Mouse (Mus musculus): Measurements from ENCODE around the gene Tmem231. TPM values are rescaled to one million over a fixed set of nuclear protein-coding genes. Genes with fewer than 3 reads are reported as not detected.
"Not testable (repeated sequence)": the region's sequence is repeated elsewhere in the genome, so short reads cannot be mapped to it uniquely, and the experiment has no call there.

Tmem231 gene
- polyA plus RNA-seq, 1 experiment from 2014 or later: 16.8 TPM

DNA sequence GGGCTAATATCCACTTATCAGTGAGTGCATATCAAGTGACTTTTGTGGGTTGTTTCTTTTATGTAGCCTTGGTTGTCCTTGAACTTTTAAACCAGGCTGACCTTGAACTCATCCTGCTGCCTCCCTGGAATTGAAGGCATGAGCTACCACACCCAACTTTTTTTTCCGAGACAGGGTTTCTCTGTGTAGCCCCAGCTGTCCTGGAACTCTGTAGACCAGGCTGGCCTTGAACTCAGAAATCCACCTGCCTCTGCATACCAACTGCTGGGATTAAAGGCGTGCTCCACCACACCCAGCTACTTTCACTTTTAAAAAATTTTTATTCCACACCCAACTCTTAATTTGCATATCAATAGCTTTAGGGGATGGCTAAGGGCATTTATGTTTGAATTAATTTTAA lies 9.9 kb upstream of the Tmem231 start:
- H3K4me1 ChIP-seq (replicated peaks): peaks cover 19% of the 10 kb centered on the region
- no peak for ATAC-seq
- H3K27ac ChIP-seq: no peak overlapping the region
- peaks cover 53% of the 10 kb centered on the region for H3K36me3 ChIP-seq
- no peak overlapping the region for H3K9ac ChIP-seq (replicated peaks)
- no peaks in the 10 kb centered on the region for H3K27me3 ChIP-seq
- no peak overlapping the region for H3K4me3 ChIP-seq (replicated peaks)
- 92% methylated on average over 2 of the region's 2 CpGs for WGBS
- no peak overlapping the region for H3K4me2 ChIP-seq (replicated peaks)
- H3K9me3 ChIP-seq: no peaks in the 10 kb centered on the region

- WGBS: under 1% methylated on average over 23 of the region's 23 CpGs
- no peaks in the 10 kb centered on the region for H3K27me3 ChIP-seq
- H3K4me1 ChIP-seq (replicated peaks): peaks cover 19% of the 10 kb centered on the region
- peak overlapping the region; percentile 100 for H3K4me2 ChIP-seq (replicated peaks)
- H3K36me3 ChIP-seq: peaks cover 30% of the 10 kb centered on the region
- peak; percentile 35 for ATAC-seq
- H3K9me3 ChIP-seq: no peaks in the 10 kb centered on the region
- H3K9ac ChIP-seq (replicated peaks): peak overlapping the region; percentile 95
- peak overlapping the region; percentile 80; the same call in 1 of the 2 replicates for H3K27ac ChIP-seq
- peak overlapping the region; percentile 99 for H3K4me3 ChIP-seq (replicated peaks)
Measured at GRCm38 (mm10) chr8:111941101-111941454, 7.4 kb upstream of the Tmem231 start.

- ATAC-seq: peak; percentile 99
- Histone ChIP-seq H3K4me2 (replicated peaks) (peak within 1 kb of the TSS; percentile 100), H3K27me3 (no peaks in the 10 kb centered on the region), H3K36me3 (peaks cover 23% of the 10 kb centered on the region), H3K4me3 (replicated peaks) (peak within 1 kb of the TSS; percentile 99), H3K27ac (peak within 1 kb of the TSS; percentile 80), H3K9me3 (no peaks in the 10 kb centered on the region), H3K4me1 (replicated peaks) (peaks cover 19% of the 10 kb centered on the region), H3K9ac (replicated peaks) (peak within 1 kb of the TSS; percentile 95)
- WGBS: under 1% methylated on average over 65 of the region's 65 CpGs
Measured at GRCm38 (mm10) chr8:111940171-111941100, 6.8 kb upstream of the Tmem231 start, which contains the start of gene Gabarapl2. Gene Gabarapl2, plus strand, starts transcription at chr8:111940703.

DNA sequence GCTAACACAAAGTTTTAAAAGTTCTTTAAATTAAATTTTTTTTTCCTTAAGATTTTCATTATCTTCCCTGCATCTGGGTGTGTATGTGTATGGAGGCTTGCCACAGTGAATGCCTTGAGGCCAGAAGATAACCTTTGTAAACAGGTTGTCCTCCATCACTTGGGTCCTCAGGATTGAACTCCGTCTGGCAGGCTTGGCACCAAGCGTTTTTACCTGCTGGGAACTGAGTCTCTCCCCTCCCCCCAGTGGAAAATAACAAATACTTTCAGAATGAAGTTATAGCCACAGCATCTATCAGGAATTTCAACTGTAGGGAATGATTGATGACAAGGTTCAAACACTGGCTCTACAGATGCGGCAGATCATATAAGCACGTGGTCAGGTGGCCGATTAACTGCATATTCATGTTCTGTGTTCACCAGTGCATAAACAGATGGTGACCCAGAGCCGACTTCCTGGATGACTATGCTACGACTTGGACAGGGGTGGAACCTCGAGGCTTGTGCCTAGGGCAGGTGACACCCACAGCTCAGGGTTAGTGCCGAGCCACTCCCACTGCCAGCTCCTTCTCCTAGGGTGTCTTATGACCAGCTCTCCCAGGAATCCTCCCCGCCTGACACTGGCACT lies 5.9 kb upstream of the Tmem231 start:
- Histone ChIP-seq H3K9me3 (no peaks in the 10 kb centered on the region), H3K4me2 (replicated peaks) (peak overlapping the region; percentile 64), H3K4me3 (replicated peaks) (peak overlapping the region; percentile 99), H3K36me3 (peaks cover 18% of the 10 kb centered on the region), H3K27me3 (no peaks in the 10 kb centered on the region), H3K4me1 (replicated peaks) (peaks cover 19% of the 10 kb centered on the region), H3K9ac (replicated peaks) (peak overlapping the region; percentile 54), H3K27ac (no peak overlapping the region)
- 13% methylated on average over 10 of the region's 10 CpGs for WGBS
- ATAC-seq: peak; percentile 66

DNA sequence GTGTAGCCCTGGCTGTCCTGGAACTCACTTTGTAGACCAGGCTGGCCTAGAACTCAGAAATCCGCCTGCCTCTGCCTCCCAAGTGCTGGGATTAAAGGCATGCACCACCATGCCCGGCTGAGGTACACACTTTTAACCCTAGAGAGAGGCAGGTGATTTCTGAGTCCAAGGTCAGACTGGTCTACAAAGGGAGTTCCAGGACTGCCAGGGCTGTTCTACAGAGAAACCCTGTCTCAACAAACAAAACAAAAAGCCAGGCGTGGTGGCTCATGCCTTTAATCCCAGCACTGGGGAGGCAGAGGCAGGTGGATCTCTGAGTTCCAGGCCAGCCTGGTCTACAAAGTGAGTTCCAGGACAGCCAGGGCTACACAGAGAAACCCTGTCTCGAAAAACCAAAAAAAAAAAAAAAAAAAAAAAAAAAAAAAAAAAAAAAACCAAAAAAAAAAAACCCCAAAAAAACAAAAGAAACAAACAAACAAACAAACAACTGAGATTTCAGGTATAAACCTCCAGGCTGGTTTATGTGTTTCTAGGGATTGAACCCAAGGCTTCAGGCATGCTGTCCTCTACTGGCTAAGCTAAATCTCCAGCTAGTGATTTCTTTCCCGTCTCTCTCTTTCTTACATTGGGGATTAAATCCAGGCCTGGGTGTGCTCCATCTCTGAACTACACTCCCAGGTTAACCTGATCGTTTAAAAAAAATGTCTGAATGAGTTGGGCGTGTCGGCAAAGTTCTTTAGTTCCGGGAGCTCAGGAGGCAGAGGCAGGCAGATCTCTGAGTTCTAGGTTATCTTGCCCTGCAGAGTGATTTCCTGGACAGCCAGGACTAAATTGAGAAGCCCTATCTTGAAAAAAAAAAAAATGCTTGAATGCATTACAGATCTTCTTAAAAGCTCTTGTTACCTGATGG lies 4.7 kb upstream of the Tmem231 start:
- H3K4me1 ChIP-seq (replicated peaks): peaks cover 22% of the 10 kb centered on the region
- not testable (repeated sequence) for H3K9me3 ChIP-seq; H3K27me3 ChIP-seq; H3K27ac ChIP-seq; ATAC-seq; H3K4me3 ChIP-seq (replicated peaks); H3K36me3 ChIP-seq; H3K4me2 ChIP-seq (replicated peaks); H3K9ac ChIP-seq (replicated peaks)
- 84% methylated on average over 9 of the region's 9 CpGs for WGBS

GRCm38 (mm10) chr8:111937184-111937583 lies 3.5 kb upstream of the Tmem231 start:
- Histone ChIP-seq H3K27ac (no peak overlapping the region), H3K36me3 (no peaks in the 10 kb centered on the region; the same call in 1 of the 2 replicates), H3K9me3 (no peaks in the 10 kb centered on the region), H3K9ac (replicated peaks) (no peak overlapping the region), H3K4me3 (replicated peaks) (no peak overlapping the region), H3K4me1 (replicated peaks) (peaks cover 32% of the 10 kb centered on the region), H3K4me2 (replicated peaks) (no peak overlapping the region), H3K27me3 (no peaks in the 10 kb centered on the region)
- no peak for ATAC-seq
- WGBS: 72% methylated on average over 3 of the region's 3 CpGs

DNA sequence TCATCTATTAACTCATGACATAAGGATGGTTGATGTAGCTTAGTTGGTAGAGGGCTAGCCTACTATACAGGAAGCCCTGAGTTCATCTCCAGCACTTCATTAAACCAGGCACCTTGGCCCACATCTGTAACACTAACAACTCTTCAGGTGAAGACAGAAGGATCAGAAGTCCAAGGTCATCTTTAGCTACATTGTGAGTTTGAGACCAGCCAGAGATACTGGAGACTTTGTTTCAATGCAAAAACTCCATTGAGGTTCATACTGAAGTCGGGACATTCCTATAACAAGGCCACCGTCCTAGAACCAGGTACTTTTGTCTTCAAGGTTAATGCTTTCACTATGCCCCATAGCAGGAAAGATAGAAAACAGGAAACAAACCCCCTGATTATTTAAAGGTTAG lies 520 bp upstream of the Tmem231 start:
- Histone ChIP-seq H3K4me2 (replicated peaks) (peak overlapping the region; percentile 87), H3K4me3 (replicated peaks) (0 out of 2 replicates have a peak overlapping the region, but pooled peaks have one; percentile 71), H3K9ac (replicated peaks) (no peak overlapping the region), H3K36me3 (no peaks in the 10 kb centered on the region), H3K27ac (0 out of 2 replicates have a peak overlapping the region, but pooled peaks have one; percentile 60), H3K9me3 (no peaks in the 10 kb centered on the region), H3K27me3 (no peaks in the 10 kb centered on the region), H3K4me1 (replicated peaks) (peaks cover 20% of the 10 kb centered on the region)
- ATAC-seq: peak; percentile 16; the same call in 1 of the 2 replicates
- 85% methylated on average over 2 of the region's 2 CpGs for WGBS

- Histone ChIP-seq H3K4me1 (replicated peaks) (peaks cover 20% of the 10 kb centered on the region), H3K4me2 (replicated peaks) (peak overlapping the region; percentile 87), H3K9me3 (no peaks in the 10 kb centered on the region), H3K9ac (replicated peaks) (peak overlapping the region; percentile 84), H3K36me3 (no peaks in the 10 kb centered on the region), H3K27ac (peak overlapping the region; percentile 93), H3K27me3 (no peaks in the 10 kb centered on the region), H3K4me3 (replicated peaks) (peak overlapping the region; percentile 71)
- no peak for ATAC-seq
- WGBS: 29% methylated on average over 19 of the region's 19 CpGs
Measured at GRCm38 (mm10) chr8:111932580-111933336, 923 bp downstream of the Tmem231 start.

DNA sequence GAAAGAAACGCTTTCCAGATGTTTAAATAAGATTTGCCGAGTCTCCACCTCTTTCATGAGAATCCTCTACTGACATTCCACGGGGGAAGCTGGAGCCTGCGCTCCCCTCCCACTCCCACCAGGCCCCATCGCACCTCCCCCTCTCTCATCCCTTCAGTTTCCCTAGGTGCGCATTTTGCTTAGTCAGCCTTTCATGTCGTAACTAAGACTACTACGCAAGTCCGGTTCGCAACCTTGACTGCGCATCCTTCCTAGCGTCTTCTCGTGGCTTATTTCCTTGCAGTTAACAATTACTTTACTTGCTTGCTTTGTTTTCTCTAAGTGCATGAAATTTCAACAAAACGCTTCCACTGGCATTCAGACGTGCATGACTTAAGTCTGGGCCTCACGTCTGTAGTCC lies 2.0 kb downstream of the Tmem231 start:
- WGBS: 83% methylated on average over 16 of the region's 16 CpGs
- no peak for ATAC-seq
- Histone ChIP-seq H3K4me2 (replicated peaks) (no peak overlapping the region), H3K27me3 (no peaks in the 10 kb centered on the region), H3K36me3 (no peaks in the 10 kb centered on the region; the same call in 1 of the 2 replicates), H3K9ac (replicated peaks) (no peak overlapping the region), H3K4me3 (replicated peaks) (no peak overlapping the region), H3K4me1 (replicated peaks) (peaks cover 20% of the 10 kb centered on the region), H3K9me3 (no peaks in the 10 kb centered on the region), H3K27ac (no peak overlapping the region)

DNA sequence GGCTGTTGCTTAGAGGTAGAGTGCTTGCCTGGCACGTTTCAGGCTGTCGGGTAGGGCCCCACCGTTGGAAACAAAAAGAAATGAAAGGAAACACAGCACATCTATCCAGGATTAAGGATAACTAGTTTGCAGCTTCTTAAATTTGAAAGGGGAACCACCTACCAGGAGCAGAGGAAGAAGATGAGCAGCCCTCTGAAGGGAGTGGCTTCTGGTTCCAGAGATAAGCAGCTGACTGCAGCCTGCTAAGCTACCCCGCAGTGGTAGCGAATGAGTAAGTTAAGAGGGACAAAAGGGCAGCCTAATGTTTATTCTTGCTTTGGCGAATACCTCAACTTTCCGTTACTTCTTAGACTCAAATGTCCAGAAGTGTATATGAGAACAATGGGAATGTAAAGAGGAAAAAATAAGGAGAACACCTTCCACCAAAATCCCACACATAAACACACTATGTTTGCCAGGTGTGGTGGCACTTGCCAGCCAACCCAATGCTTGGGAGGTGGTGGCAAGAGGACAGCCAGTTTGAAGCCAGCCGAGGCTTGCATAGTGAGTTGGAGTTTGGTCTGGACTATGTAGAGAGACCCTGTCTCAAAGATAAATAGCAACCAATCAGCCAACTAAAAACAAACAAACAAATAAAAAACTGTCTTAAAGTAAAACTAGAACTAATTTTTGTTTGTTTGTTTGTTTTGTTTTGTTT lies 3.9 kb downstream of the Tmem231 start:
- no peaks in the 10 kb centered on the region for H3K27me3 ChIP-seq
- H3K4me2 ChIP-seq (replicated peaks): no peak overlapping the region
- 74% methylated on average over 8 of the region's 8 CpGs for WGBS
- H3K4me3 ChIP-seq (replicated peaks): no peak overlapping the region
- no peaks in the 10 kb centered on the region; the same call in 1 of the 2 replicates for H3K36me3 ChIP-seq
- no peak overlapping the region for H3K27ac ChIP-seq
- H3K9me3 ChIP-seq: no peaks in the 10 kb centered on the region
- H3K4me1 ChIP-seq (replicated peaks): peaks cover 20% of the 10 kb centered on the region
- no peak overlapping the region for H3K9ac ChIP-seq (replicated peaks)
- ATAC-seq: no peak

Data from midbrain, embryonic 13.5 days (tissue).